Mouse (Mus musculus) midbrain, embryonic 14.5 days (tissue): ENCODE data around the gene Prdm16. TPM values are rescaled to one million over a fixed set of nuclear protein-coding genes. Genes with fewer than 3 reads are reported as not detected.

Experiments used
- ATAC-seq: fragments of 200-750 bp; cut with Nextera tagmentation; 2 replicates; pipeline ENCODE4 v1.8.0; 2017; ENCODE audit warnings: moderate number of reproducible peaks, moderate library complexity; ENCODE audit not compliant: low FRiP score, low TSS enrichment
- DNase-seq: peaks from one replicate; pipeline ENCODE4 v3.0.0-alpha.2; 2015
- H3K27ac ChIP-seq: fragments of 300-500 bp; sonication (generic); replicated peaks from 2 replicates; pipeline ENCODE4 v1.5.1; 2014; ENCODE audit warnings: mild to moderate bottlenecking, low read depth, low read length, moderate library complexity
- H3K27me3 ChIP-seq: fragments of 300-500 bp; sonication (generic); 2 replicates; pipeline ENCODE4 v1.6.1; 2014; ENCODE audit warnings: low read length, control low read depth, mixed read lengths; ENCODE audit not compliant: control insufficient read depth, insufficient read depth
- H3K36me3 ChIP-seq: fragments of 300-500 bp; sonication (generic); 2 replicates; pipeline ENCODE4 v1.6.1; 2014; ENCODE audit warnings: low read length, control low read depth; ENCODE audit not compliant: control insufficient read depth, insufficient read depth
- H3K4me1 ChIP-seq: fragments of 300-500 bp; sonication (generic); 2 replicates; pipeline ENCODE4 v1.6.1; 2014; ENCODE audit warnings: mild to moderate bottlenecking, antibody characterized with exemption, low read length, control low read depth; ENCODE audit not compliant: control insufficient read depth, insufficient read depth
- H3K4me2 ChIP-seq: fragments of 300-500 bp; sonication (generic); 2 replicates; pipeline ENCODE4 v1.6.1; 2014; ENCODE audit warnings: mild to moderate bottlenecking, low read length, moderate library complexity
- H3K4me3 ChIP-seq: fragments of 300-500 bp; sonication (generic); replicated peaks from 2 replicates; pipeline ENCODE4 v1.5.1; 2014; ENCODE audit warnings: low read depth, low read length
- H3K9ac ChIP-seq: fragments of 300-500 bp; sonication (generic); replicated peaks from 2 replicates; pipeline ENCODE4 v1.6.1; 2014; ENCODE audit warnings: mild to moderate bottlenecking, low read length, moderate library complexity
- H3K9me3 ChIP-seq: fragments of 300-500 bp; sonication (generic); 2 replicates; pipeline ENCODE4 v1.6.1; 2016; ENCODE audit warnings: low read length, control low read depth, mixed read lengths; ENCODE audit not compliant: control insufficient read depth
- WGBS: fragments of 180-500 bp; shearing (Covaris S2); extraction: QIAGEN DNeasy Blood & Tissue Kit; methylation state at CpG from one replicate; pipeline ENCODE4 v1.1.7; 2014; 5-methylcytosine and 5-hydroxymethylcytosine counted together
- polyA plus RNA-seq: library from polyadenylated mRNA; unstranded; fragments of >200 nt; fragmentation: Nextera tagmentation; extraction: Ambion mirVana; gene quantifications from 2 replicates; pipeline ENCODE4 v1.2.1, GENCODE M21; 2014

The Prdm16 gene
- polyA plus RNA-seq, 1 experiment from 2014 or later, result 10.1 TPM

DNA sequence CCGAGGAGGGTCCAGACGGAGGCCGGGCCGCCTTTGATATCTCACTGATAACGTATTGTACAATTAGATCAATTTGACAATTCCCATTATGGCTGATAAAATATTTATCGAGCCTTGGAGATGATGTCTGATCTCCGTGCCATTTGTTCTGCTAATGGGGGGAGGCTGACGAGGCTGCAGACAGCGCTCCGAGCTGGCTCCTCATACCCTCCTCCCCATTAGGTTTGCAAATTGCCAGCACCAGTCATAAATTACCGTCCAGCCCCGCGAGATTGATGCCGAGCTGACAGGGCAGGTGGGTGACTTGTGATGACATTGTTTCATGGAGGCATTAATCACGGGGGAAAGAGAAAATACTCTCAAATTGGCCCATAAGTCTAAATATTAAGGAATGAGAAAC lies 67.9 kb downstream of the Prdm16 start:
- no peak for ATAC-seq
- Histone ChIP-seq H3K4me3 (no peak overlapping the region), H3K4me2 (peak overlapping the region; percentile 31), H3K36me3 (no peaks in the 10 kb centered on the region), H3K4me1 (peaks cover 29% of the 10 kb centered on the region), H3K27ac (no peak overlapping the region), H3K27me3 (no peaks in the 10 kb centered on the region), H3K9ac (no peak overlapping the region), H3K9me3 (no peaks in the 10 kb centered on the region)
- peak; percentile 62 for DNase-seq
- 29% methylated on average over 15 of the region's 15 CpGs for WGBS

DNA sequence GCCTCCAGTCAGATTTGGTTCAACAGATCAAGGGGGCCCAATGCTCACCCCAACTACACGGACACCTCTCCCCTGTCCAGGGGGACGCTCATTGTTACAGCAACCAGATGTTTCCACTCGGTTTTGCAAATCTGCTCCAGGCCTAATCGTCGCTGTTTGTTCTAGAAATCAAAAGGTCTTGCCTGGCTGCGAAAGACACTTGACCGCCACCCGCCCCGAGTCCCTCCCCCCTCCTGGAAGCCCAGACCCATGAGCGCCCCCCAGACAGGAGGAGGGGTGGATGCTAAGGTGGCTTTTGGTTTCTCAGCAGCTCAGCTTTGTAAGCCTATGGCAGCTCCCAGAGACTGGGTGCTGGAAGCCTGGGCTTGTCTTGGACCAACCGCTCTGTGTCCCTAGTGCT lies 68.7 kb downstream of the Prdm16 start:
- no peaks in the 10 kb centered on the region for H3K9me3 ChIP-seq
- no peaks in the 10 kb centered on the region for H3K27me3 ChIP-seq
- no peaks in the 10 kb centered on the region for H3K36me3 ChIP-seq
- DNase-seq (no peak), ATAC-seq (no peak)
- no peak overlapping the region for H3K4me3 ChIP-seq
- no peak overlapping the region for H3K4me2 ChIP-seq
- WGBS, result 36% methylated on average over 11 of the region's 11 CpGs
- peaks cover 29% of the 10 kb centered on the region for H3K4me1 ChIP-seq
- H3K9ac ChIP-seq, result no peak overlapping the region
- H3K27ac ChIP-seq, result no peak overlapping the region

DNA sequence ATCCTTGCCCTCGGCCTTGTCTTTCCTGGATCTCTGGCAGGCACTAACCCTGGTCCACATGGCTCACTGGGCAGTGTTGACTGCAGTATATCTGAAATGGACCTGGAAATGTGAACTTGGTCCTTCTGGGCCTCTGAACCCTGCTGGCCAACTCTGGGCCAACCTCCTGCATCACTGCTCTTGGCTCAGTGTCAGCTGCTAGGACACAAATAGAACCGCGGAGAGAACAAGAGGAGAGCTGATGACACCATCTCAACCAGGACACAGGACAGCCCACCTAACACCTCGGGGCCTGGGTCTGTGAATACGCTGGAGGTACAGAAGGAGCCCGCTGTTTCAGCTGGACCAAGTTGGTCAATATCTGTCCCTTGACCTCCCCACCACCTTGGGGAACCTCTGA lies 73.5 kb downstream of the Prdm16 start:
- H3K27me3 ChIP-seq, result peaks cover 6% of the 10 kb centered on the region; the same call in 1 of the 2 replicates

DNA sequence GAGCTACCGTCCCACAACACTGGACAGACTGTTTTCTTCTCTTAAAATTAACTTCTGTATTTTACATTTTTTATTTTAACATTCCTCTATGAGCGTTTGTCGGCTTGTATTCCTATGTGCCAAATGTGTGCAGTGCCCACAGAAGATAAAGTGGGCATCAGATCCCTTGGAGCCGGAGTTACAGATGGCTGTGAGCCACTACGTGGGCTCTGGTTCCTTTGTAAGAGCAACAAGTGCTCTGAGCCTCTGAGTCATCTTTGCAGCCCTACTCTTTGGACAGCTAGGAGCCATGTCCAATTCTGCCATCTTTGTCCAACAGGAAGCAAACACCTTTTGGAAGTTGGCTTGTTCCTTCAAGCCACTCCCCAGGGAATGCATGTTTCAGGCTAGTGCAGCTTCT lies 78.6 kb downstream of the Prdm16 start:
- DNase-seq (no peak), ATAC-seq (no peak)
- H3K4me3 ChIP-seq, result no peak overlapping the region
- no peaks in the 10 kb centered on the region for H3K36me3 ChIP-seq
- peaks cover 8% of the 10 kb centered on the region; the same call in 1 of the 2 replicates for H3K27me3 ChIP-seq
- H3K4me2 ChIP-seq, result no peak overlapping the region
- H3K9me3 ChIP-seq, result no peaks in the 10 kb centered on the region
- H3K27ac ChIP-seq, result no peak overlapping the region
- H3K9ac ChIP-seq, result no peak overlapping the region
- H3K4me1 ChIP-seq, result peaks cover 19% of the 10 kb centered on the region
- 96% methylated on average over 5 of the region's 5 CpGs for WGBS

More for the DNA sequence above, 73.5 kb downstream of the Prdm16 start:
- Histone ChIP-seq H3K4me3 (no peak overlapping the region), H3K9ac (no peak overlapping the region), H3K4me2 (no peak overlapping the region), H3K27ac (no peak overlapping the region), H3K36me3 (no peaks in the 10 kb centered on the region), H3K4me1 (peaks cover 8% of the 10 kb centered on the region), H3K9me3 (no peaks in the 10 kb centered on the region)
- 95% methylated on average over 6 of the region's 6 CpGs for WGBS
- DNase-seq (no peak), ATAC-seq (no peak)

DNA sequence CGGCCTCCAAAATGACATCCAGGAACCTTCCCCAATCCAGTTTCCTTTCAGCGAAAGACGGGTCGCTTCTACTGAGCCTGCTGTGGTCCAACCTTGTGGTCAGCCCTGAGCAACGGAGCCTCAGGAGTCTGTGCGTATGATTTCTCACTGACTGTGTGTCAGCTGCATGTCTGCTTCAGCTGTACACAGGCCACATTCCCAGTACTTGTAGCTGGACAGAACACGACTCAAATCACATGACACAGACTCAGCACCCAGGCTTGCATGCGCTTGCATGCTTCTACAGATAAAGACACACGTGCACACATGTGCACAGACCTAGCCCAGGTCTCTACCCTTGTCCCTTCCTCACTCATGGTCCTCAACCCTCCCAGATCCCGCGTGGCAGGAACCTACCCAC lies 79.5 kb downstream of the Prdm16 start:
- ATAC-seq, result no peak
- DNase-seq, result no peak
- Histone ChIP-seq H3K27ac (no peak overlapping the region), H3K36me3 (no peaks in the 10 kb centered on the region), H3K9ac (no peak overlapping the region), H3K27me3 (peaks cover 13% of the 10 kb centered on the region; the same call in 1 of the 2 replicates), H3K4me1 (peaks cover 19% of the 10 kb centered on the region), H3K9me3 (no peaks in the 10 kb centered on the region), H3K4me2 (peak overlapping the region; percentile 13; the same call in 1 of the 2 replicates), H3K4me3 (no peak overlapping the region)
- WGBS, result 82% methylated on average over 11 of the region's 11 CpGs

DNA sequence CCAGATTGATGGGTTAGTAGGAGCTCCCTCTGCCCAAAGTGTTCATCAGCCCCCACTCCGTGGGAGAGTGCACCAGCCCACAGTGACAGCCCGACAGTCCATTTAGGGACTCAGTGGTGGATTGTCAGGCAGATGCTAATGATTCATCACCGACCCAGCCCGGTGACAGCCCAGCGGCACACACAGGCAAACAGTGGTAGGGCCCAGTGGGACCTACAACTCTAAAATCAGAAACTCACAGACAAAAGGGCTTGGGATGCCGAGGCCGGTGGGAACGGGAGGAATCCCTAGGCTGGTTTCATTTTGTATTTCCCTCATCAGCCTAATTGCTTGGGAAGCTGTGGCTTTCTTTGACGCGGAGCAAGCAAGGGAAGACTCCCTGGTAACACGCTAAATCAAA lies 80.3 kb downstream of the Prdm16 start:
- H3K36me3 ChIP-seq, result no peaks in the 10 kb centered on the region
- H3K27ac ChIP-seq, result no peak overlapping the region
- H3K4me2 ChIP-seq, result peak overlapping the region; percentile 13
- H3K9ac ChIP-seq, result no peak overlapping the region
- H3K27me3 ChIP-seq, result 0 out of 2 replicates have a peak, but pooled peaks cover 14% of the 10 kb centered on the region
- H3K9me3 ChIP-seq, result no peaks in the 10 kb centered on the region
- peak; percentile 63 for DNase-seq
- 22% methylated on average over 11 of the region's 11 CpGs for WGBS
- no peak for ATAC-seq
- H3K4me1 ChIP-seq, result peaks cover 23% of the 10 kb centered on the region
- no peak overlapping the region for H3K4me3 ChIP-seq

DNA sequence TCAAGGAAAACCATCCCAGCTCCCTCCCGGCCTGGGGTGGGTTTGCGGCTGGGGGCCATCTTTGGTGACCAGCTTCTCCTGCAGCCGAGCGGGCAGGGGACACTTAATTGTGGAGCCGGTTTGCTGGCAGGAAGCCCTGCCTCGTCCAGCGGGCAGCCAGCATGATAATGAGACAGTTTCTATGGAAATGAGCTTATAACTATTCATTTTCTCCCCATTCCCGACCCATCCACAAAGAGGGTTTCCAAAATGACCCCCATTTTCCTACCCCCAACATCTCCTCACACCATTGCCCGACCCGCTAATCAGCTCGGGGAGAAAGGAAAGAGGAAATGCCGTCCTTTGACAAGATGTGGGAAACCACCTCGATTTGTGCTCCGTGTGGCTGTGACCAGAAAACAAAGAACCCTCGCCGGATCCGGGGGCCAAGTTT lies 86.7 kb downstream of the Prdm16 start:
- no peaks in the 10 kb centered on the region for H3K36me3 ChIP-seq
- peaks cover 30% of the 10 kb centered on the region for H3K4me1 ChIP-seq
- no peaks in the 10 kb centered on the region for H3K9me3 ChIP-seq
- peaks cover 13% of the 10 kb centered on the region; the same call in 1 of the 2 replicates for H3K27me3 ChIP-seq
- peak overlapping the region; percentile 81 for H3K27ac ChIP-seq
- WGBS, result 3% methylated on average over 17 of the region's 17 CpGs
- H3K4me3 ChIP-seq, result no peak overlapping the region
- H3K4me2 ChIP-seq, result peak overlapping the region; percentile 37
- DNase-seq (peak; percentile 79), ATAC-seq (peak; percentile 61; the same call in 1 of the 2 replicates)
- H3K9ac ChIP-seq, result 0 out of 2 replicates have a peak overlapping the region, but pooled peaks have one; percentile 12

DNA sequence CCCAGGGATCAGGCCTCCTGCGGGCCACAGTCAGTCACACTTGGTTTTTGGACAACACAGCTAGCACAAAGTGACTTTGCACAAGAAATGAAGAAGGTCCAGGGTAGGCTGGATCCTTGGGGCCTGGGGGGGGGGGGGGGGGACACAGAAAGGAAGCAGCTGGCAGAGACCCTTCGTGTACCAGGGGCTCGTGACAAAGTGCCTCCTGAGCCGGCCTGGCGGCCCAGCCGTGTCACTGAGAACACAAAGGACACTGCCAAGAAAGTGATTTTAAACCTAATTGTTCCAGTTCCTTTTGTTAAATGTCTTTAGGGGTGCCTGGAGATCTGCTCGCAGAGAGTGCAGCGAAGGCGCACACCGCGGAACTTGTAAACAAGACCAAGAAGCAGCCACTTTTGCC lies 87.2 kb downstream of the Prdm16 start:
- 12% methylated on average over 11 of the region's 11 CpGs for WGBS
- no peak overlapping the region for H3K4me3 ChIP-seq
- H3K9ac ChIP-seq, result 0 out of 2 replicates have a peak overlapping the region, but pooled peaks have one; percentile 12
- peaks cover 28% of the 10 kb centered on the region for H3K4me1 ChIP-seq
- peak overlapping the region; percentile 81 for H3K27ac ChIP-seq
- H3K9me3 ChIP-seq, result no peaks in the 10 kb centered on the region
- H3K36me3 ChIP-seq, result no peaks in the 10 kb centered on the region
- ATAC-seq (peak; percentile 56), DNase-seq (no peak)
- H3K27me3 ChIP-seq, result peaks cover 16% of the 10 kb centered on the region; the same call in 1 of the 2 replicates
- peak overlapping the region; percentile 37 for H3K4me2 ChIP-seq

DNA sequence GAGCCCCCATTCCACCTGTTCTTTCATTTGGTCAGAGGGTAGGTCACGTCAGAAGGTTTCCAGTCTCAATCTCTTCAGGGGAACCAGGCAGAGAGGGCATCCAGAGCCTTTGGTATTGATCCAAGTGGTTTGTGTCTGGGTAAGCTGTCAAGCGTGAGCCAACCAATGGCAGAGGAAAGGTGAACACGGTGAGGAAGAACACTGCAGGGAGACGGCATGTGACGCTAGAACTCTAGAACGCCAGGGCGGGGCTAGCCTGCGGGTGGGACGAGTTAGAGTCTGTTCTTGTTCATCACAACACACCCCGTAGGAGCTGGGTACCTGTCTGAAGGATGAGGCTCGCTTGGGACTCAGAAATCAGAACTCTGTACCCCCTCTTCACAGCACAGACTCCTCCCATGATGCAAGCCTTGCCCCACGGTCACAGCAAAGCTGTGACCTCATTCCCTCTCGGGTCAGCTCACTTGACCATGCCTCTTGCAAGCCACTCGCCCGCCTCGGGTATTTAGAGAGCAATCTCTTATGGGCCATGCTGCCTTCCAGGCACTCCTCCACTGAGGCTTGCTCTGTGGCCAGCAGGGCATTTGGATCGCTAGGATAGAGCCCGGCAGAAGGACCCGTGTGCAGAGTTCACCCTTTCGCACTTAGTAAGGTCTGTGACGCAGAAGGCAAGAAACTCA lies 89.4 kb downstream of the Prdm16 start:
- Histone ChIP-seq H3K36me3 (no peaks in the 10 kb centered on the region), H3K27ac (no peak overlapping the region), H3K9ac (no peak overlapping the region), H3K4me3 (no peak overlapping the region), H3K4me1 (peaks cover 49% of the 10 kb centered on the region), H3K4me2 (no peak overlapping the region), H3K9me3 (no peaks in the 10 kb centered on the region), H3K27me3 (peaks cover 11% of the 10 kb centered on the region; the same call in 1 of the 2 replicates)
- WGBS, result 86% methylated on average over 21 of the region's 21 CpGs
- ATAC-seq, result no peak
- DNase-seq, result no peak
